Mouse (Mus musculus): Measurements from ENCODE around the gene Slc7a11. TPM values are rescaled to one million over a fixed set of nuclear protein-coding genes. Genes with fewer than 3 reads are reported as not detected.

The Slc7a11 gene
- polyA plus RNA-seq, 1 experiment from 2014 or later, result 3.1 TPM

DNA sequence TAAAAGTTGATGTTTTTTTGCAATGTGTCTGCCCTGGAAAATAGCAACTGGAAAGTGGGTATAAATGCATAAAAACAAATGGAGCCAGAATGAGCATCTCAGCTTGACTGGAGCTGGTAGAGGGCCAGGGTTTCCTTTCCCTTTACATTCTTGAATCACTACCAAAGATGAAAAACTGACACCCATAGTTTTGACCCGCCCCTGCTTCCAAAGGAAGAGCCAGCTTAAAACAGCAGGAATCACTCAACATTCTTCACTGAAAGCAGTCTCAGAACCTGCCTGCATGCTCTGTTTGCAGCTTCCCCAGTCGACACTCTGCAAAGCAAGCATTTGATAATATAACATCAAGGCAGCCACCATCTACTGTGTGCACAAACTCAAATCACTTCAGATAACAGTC lies 496.6 kb downstream of the Slc7a11 start:
- Histone ChIP-seq H3K27me3 (replicated peaks) (no peaks in the 10 kb centered on the region), H3K9me3 (replicated peaks) (no peaks in the 10 kb centered on the region), H3K27ac (replicated peaks) (no peak overlapping the region), H3K9ac (replicated peaks) (no peak overlapping the region), H3K4me2 (no peak overlapping the region), H3K4me3 (replicated peaks) (no peak overlapping the region), H3K36me3 (no peaks in the 10 kb centered on the region), H3K4me1 (no peaks in the 10 kb centered on the region)
- no peak for ATAC-seq (ENCODE audit: low FRiP score)
- 61% methylated on average over 2 of the region's 2 CpGs for WGBS

GRCm38 (mm10) chr3:49944783-49945182 lies 498.6 kb downstream of the Slc7a11 start:
- ATAC-seq (ENCODE audit: low FRiP score), result no peak
- Histone ChIP-seq H3K36me3 (no peaks in the 10 kb centered on the region), H3K4me2 (no peak overlapping the region), H3K27ac (replicated peaks) (no peak overlapping the region), H3K4me1 (no peaks in the 10 kb centered on the region), H3K9me3 (replicated peaks) (no peaks in the 10 kb centered on the region), H3K9ac (replicated peaks) (no peak overlapping the region), H3K4me3 (replicated peaks) (no peak overlapping the region), H3K27me3 (replicated peaks) (no peaks in the 10 kb centered on the region)
- WGBS, result 82% methylated on average over 5 of the region's 5 CpGs

- no peak overlapping the region for H3K4me3 ChIP-seq (replicated peaks)
- no peaks in the 10 kb centered on the region for H3K27me3 ChIP-seq (replicated peaks)
- H3K9me3 ChIP-seq (replicated peaks), result no peaks in the 10 kb centered on the region
- no peaks in the 10 kb centered on the region for H3K36me3 ChIP-seq
- no peak overlapping the region for H3K27ac ChIP-seq (replicated peaks)
- no peaks in the 10 kb centered on the region for H3K4me1 ChIP-seq
- WGBS, result 88% methylated on average over 2 of the region's 2 CpGs
- no peak overlapping the region for H3K9ac ChIP-seq (replicated peaks)
- no peak for ATAC-seq (ENCODE audit: low FRiP score)
- no peak overlapping the region for H3K4me2 ChIP-seq
These were observed 505.8 kb downstream of the Slc7a11 start for GRCm38 (mm10) chr3:49937611-49938010.

DNA sequence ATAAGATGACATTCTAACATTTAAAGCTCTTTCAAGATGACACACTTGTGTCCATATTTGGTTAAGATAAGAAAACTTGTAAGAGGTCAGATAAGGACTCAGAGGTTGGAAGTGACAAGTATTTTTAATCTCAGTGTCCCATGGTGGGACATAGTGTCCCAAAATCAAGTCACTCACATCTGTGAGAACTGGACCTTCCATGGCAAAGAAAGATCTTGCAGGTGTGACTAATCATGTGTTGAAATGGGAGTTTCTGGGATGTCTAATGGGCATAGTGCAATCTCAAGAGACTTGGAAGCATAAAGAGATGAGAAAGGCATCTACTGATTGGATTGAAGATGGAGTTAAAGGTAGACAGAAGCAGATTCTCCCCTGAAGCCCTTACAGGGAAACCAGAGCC lies 513.9 kb downstream of the Slc7a11 start:
- Histone ChIP-seq H3K27me3 (replicated peaks) (no peaks in the 10 kb centered on the region), H3K4me2 (no peak overlapping the region), H3K4me1 (no peaks in the 10 kb centered on the region), H3K9ac (replicated peaks) (no peak overlapping the region), H3K4me3 (replicated peaks) (no peak overlapping the region), H3K27ac (replicated peaks) (no peak overlapping the region), H3K9me3 (replicated peaks) (no peaks in the 10 kb centered on the region), H3K36me3 (no peaks in the 10 kb centered on the region)
- ATAC-seq (ENCODE audit: low FRiP score), result no peak

DNA sequence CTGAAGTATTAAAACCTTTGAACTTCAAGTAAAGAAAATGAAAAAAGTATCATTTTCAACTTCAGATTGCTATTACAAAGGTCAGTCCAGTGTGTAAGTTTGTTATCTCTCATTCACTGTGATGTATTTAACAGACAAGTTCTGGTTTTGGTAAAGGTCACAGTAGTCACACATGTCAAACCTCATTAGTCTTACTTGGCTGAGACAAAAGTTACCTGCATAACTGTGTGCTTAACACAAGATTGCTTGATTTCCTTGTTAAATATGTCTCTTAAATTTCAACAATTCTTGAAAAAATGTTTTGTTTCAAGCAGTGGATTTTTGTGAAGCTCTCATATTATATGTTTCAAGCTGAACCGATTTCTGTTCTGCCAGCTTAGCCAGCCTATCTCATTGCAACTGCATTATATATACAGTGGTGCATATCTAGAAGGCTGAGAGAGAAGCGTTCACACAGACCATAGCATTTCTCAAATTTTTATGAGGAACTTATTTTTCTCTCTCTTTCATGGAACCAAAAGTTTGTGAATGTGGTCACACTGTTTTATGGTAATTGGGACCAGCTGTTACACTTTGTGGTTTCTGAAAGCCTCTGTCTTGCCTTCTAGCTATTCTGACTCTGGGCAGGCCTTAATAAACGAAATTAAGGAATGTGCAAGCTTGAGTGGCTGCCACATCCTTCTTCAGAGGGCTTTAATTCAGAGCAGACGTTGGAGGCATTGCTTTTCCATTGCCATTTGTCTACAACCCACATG lies 514.7 kb downstream of the Slc7a11 start:
- H3K27me3 ChIP-seq (replicated peaks), result no peaks in the 10 kb centered on the region
- H3K9me3 ChIP-seq (replicated peaks), result no peaks in the 10 kb centered on the region
- no peaks in the 10 kb centered on the region for H3K36me3 ChIP-seq
- H3K9ac ChIP-seq (replicated peaks), result no peak overlapping the region
- H3K4me1 ChIP-seq, result no peaks in the 10 kb centered on the region
- no peak overlapping the region for H3K4me2 ChIP-seq
- WGBS, result 48% methylated on average over 4 of the region's 4 CpGs
- no peak overlapping the region for H3K4me3 ChIP-seq (replicated peaks)
- no peak overlapping the region for H3K27ac ChIP-seq (replicated peaks)
- ATAC-seq (ENCODE audit: low FRiP score), result no peak

DNA sequence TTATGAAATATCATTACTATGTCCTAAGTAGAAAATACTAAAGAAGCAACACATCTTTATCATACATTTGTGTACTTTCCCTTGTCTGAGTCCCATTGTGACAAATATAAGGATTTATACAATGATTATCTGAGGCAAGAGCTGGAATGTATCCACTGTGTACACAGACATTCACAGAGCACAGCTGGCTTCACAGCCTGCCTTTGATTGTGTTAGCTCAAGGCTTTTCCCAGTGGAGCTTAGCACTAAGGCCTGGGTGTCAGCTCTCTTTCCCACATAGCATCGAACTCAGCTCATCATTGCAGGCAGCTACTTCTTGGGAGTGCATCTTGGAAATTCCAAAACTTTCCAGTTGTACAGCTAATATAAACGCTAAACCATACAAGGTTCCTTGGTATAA lies 529.5 kb downstream of the Slc7a11 start:
- no peaks in the 10 kb centered on the region for H3K27me3 ChIP-seq (replicated peaks)
- no peak for ATAC-seq (ENCODE audit: low FRiP score)
- no peak overlapping the region for H3K4me2 ChIP-seq
- peaks cover 10% of the 10 kb centered on the region for H3K4me1 ChIP-seq
- H3K27ac ChIP-seq (replicated peaks), result no peak overlapping the region
- H3K9ac ChIP-seq (replicated peaks), result no peak overlapping the region
- H3K9me3 ChIP-seq (replicated peaks), result no peaks in the 10 kb centered on the region
- H3K36me3 ChIP-seq, result no peaks in the 10 kb centered on the region
- no peak overlapping the region for H3K4me3 ChIP-seq (replicated peaks)
- WGBS, result 76% methylated on average over 2 of the region's 2 CpGs

- no peak overlapping the region for H3K9ac ChIP-seq (replicated peaks)
- H3K4me1 ChIP-seq, result peaks cover 14% of the 10 kb centered on the region
- H3K27me3 ChIP-seq (replicated peaks), result no peaks in the 10 kb centered on the region
- 22% methylated on average over 1 of the region's 1 CpGs for WGBS
- no peaks in the 10 kb centered on the region for H3K9me3 ChIP-seq (replicated peaks)
- no peak overlapping the region for H3K4me2 ChIP-seq
- no peak overlapping the region for H3K4me3 ChIP-seq (replicated peaks)
- H3K36me3 ChIP-seq, result no peaks in the 10 kb centered on the region
- H3K27ac ChIP-seq (replicated peaks), result no peak overlapping the region
- ATAC-seq (ENCODE audit: low FRiP score), result no peak
These were observed 532.5 kb downstream of the Slc7a11 start for GRCm38 (mm10) chr3:49910922-49911321.

GRCm38 (mm10) chr3:49908426-49909341 lies 534.7 kb downstream of the Slc7a11 start:
- Histone ChIP-seq H3K27me3 (replicated peaks) (no peaks in the 10 kb centered on the region), H3K36me3 (no peaks in the 10 kb centered on the region), H3K4me2 (peak overlapping the region; percentile 34), H3K9me3 (replicated peaks) (no peaks in the 10 kb centered on the region), H3K27ac (replicated peaks) (no peak overlapping the region; the same call in 1 of the 2 replicates), H3K4me3 (replicated peaks) (no peak overlapping the region), H3K9ac (replicated peaks) (no peak overlapping the region), H3K4me1 (peaks cover 14% of the 10 kb centered on the region)
- WGBS, result 16% methylated on average over 12 of the region's 12 CpGs
- ATAC-seq (ENCODE audit: low FRiP score), result no peak

DNA sequence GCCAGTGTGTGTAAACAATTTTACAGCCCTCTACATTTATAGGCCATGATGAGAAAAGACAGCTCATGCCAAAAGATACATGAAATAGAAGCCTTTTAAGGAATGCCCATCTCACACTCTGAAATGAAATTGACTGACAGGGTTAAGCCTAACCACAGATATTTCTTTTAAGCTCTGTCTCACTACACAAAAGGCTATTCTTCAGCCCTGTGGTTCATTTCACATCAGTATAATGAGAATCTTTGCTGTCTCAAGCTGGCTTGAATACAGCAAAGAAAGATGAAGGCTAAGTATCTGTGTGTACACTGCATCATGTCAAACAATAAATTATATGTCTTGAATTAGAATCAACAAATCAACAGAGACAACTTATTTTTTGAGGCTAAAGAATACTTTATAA lies 549.5 kb downstream of the Slc7a11 start:
- H3K9ac ChIP-seq (replicated peaks), result no peak overlapping the region
- H3K4me3 ChIP-seq (replicated peaks), result no peak overlapping the region
- H3K9me3 ChIP-seq (replicated peaks), result no peaks in the 10 kb centered on the region
- no peaks in the 10 kb centered on the region for H3K27me3 ChIP-seq (replicated peaks)
- no peak overlapping the region for H3K4me2 ChIP-seq
- no peaks in the 10 kb centered on the region for H3K36me3 ChIP-seq
- no peak overlapping the region for H3K27ac ChIP-seq (replicated peaks)
- no peak for ATAC-seq (ENCODE audit: low FRiP score)
- H3K4me1 ChIP-seq, result no peaks in the 10 kb centered on the region

- no peak overlapping the region for H3K4me2 ChIP-seq
- 36% methylated on average over 2 of the region's 2 CpGs for WGBS
- H3K9me3 ChIP-seq (replicated peaks), result no peaks in the 10 kb centered on the region
- no peak overlapping the region for H3K9ac ChIP-seq (replicated peaks)
- no peaks in the 10 kb centered on the region for H3K27me3 ChIP-seq (replicated peaks)
- peaks cover 12% of the 10 kb centered on the region; the same call in 1 of the 2 replicates for H3K4me1 ChIP-seq
- no peak overlapping the region for H3K4me3 ChIP-seq (replicated peaks)
- H3K27ac ChIP-seq (replicated peaks), result no peak overlapping the region
- ATAC-seq (ENCODE audit: low FRiP score), result no peak
- no peaks in the 10 kb centered on the region for H3K36me3 ChIP-seq
These were observed 556.1 kb downstream of the Slc7a11 start for GRCm38 (mm10) chr3:49887359-49887758.

DNA sequence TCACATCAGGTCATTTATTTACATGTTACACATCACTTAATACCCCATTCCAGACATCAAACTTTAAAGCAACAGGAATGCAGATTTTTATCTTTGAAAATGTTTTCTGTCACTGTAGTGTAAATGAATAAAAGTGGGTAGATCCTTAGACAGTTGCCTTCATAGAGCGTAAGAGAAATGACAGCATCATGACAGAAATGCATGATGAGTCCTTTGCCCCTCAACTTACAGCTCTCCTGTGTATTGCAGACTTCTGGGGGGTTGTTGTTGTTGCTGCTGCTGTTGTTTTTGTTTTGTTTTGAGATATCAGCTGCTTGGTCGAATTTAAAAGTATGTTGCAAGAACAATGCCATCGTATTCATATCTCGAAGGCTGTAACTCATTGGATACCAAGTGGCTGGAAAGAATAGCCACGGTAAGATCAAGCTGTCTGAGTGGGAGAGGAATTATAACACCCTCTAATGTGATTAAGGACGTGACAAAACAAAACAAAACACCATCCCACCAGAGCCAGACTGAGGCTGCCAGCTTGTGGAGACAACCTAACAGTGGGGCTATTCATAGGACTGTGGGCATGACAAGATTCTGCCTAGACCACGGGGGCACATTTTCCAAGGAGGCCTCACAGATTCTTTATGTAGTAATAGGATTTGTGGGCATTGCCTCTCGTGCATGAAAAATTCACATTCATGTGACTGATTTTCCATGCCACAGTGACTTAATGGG lies 557.0 kb downstream of the Slc7a11 start:
- Histone ChIP-seq H3K9ac (replicated peaks) (no peak overlapping the region), H3K4me2 (no peak overlapping the region), H3K36me3 (no peaks in the 10 kb centered on the region), H3K27ac (replicated peaks) (no peak overlapping the region), H3K27me3 (replicated peaks) (no peaks in the 10 kb centered on the region), H3K4me3 (replicated peaks) (no peak overlapping the region), H3K9me3 (replicated peaks) (no peaks in the 10 kb centered on the region), H3K4me1 (peaks cover 12% of the 10 kb centered on the region; the same call in 1 of the 2 replicates)
- 16% methylated on average over 8 of the region's 8 CpGs for WGBS
- ATAC-seq (ENCODE audit: low FRiP score), result peak; percentile 50; the same call in 1 of the 2 replicates
